Mouse (Mus musculus) MEL (cell line): ENCODE results near the gene March10.

Source experiments
- CTCF ChIP-seq, 3 experiments: IDR thresholded peaks in 2 of 3; conservative IDR thresholded peaks in 1 of 3; 2 replicates each; pipeline ENCODE4 v1.5.1; 2011 to 2012; ENCODE audit warnings: low read length in 3 of 3, low read depth in 2 of 3, mild to moderate bottlenecking in 2 of 3, improper control_type of control experiment in 1 of 3, inconsistent platforms in 1 of 3, mixed read lengths in 1 of 3, moderate library complexity in 1 of 3; ENCODE audit not compliant: control insufficient read depth in 1 of 3, insufficient read depth in 1 of 3, poor library complexity in 1 of 3, severe bottlenecking in 1 of 3
- E2F4 ChIP-seq: IDR thresholded peaks from 2 replicates; pipeline ENCODE4 v1.6.1; 2011; ENCODE audit warnings: low read depth, low read length, improper control_type of control experiment, borderline replicate concordance

GRCm38 (mm10) chr11:105312972-105313632 lies 143.4 kb downstream of the March10 start:
- TF ChIP-seq CTCF (IDR thresholded peaks at IDR 0.05 in 2 of 3, conservative IDR thresholded peaks at IDR 0.05 in 1 of 3; ENCODE audit: control insufficient read depth in 1 of 3, insufficient read depth in 1 of 3, low read depth in 2 of 3, low read length in 3 of 3, poor library complexity in 1 of 3, severe bottlenecking in 1 of 3) (no peak), E2F4 (no peak)
